Mouse (Mus musculus) hindbrain, postnatal 0 days (tissue): ENCODE data around the gene Hist1h2aa. TPM values are rescaled to one million over a fixed set of nuclear protein-coding genes. Genes with fewer than 3 reads are reported as not detected.

ENCODE experiments used
- ATAC-seq: fragments of 200-750 bp; cut with Nextera tagmentation; 2 replicates; pipeline ENCODE4 v1.8.0; 2017; ENCODE audit warnings: mild to moderate bottlenecking, moderate TSS enrichment, moderate library complexity
- DNase-seq: peaks from one replicate; pipeline ENCODE4 v3.0.0-alpha.2; 2015; ENCODE audit warnings: low spot score
- H3K27ac ChIP-seq: fragments of 300-500 bp; sonication (generic); 2 replicates; pipeline ENCODE4 v1.5.1; 2014; ENCODE audit warnings: mild to moderate bottlenecking
- H3K27me3 ChIP-seq: fragments of 300-500 bp; sonication (generic); 2 replicates; pipeline ENCODE4 v1.6.1; 2014; ENCODE audit warnings: low read length, mixed read lengths; ENCODE audit not compliant: insufficient read depth
- H3K36me3 ChIP-seq: fragments of 300-500 bp; sonication (generic); 2 replicates; pipeline ENCODE4 v1.6.1; 2014; ENCODE audit warnings: low read length, mixed read lengths; ENCODE audit not compliant: insufficient read depth
- H3K4me1 ChIP-seq: fragments of 300-500 bp; sonication (generic); 2 replicates; pipeline ENCODE4 v1.6.1; 2014; ENCODE audit warnings: antibody characterized with exemption, low read length, mixed read lengths; ENCODE audit not compliant: insufficient read depth
- H3K4me2 ChIP-seq: fragments of 300-500 bp; sonication (generic); 2 replicates; pipeline ENCODE4 v1.6.1; 2014; ENCODE audit warnings: low read depth, mild to moderate bottlenecking, low read length, moderate library complexity, mixed read lengths
- H3K4me3 ChIP-seq: fragments of 300-500 bp; sonication (generic); 2 replicates; pipeline ENCODE4 v1.5.1; 2014; ENCODE audit warnings: low read length
- H3K9ac ChIP-seq: fragments of 300-500 bp; sonication (generic); replicated peaks from 2 replicates; pipeline ENCODE4 v1.6.1; 2014; ENCODE audit warnings: mild to moderate bottlenecking, low read length, moderate library complexity, mixed read lengths
- H3K9me3 ChIP-seq: fragments of 300-500 bp; sonication (generic); 2 replicates; pipeline ENCODE4 v1.6.1; 2016; ENCODE audit warnings: low read length, mixed read lengths
- CTCF ChIP-seq: IDR thresholded peaks from 2 replicates; pipeline ENCODE4 v1.5.1; 2016; ENCODE audit warnings: antibody characterized with exemption, control low read depth, low read depth
- WGBS: fragments of 180-500 bp; shearing (Covaris S2); extraction: QIAGEN DNeasy Blood & Tissue Kit; methylation state at CpG from one replicate; pipeline ENCODE4 v1.1.7; 2014; 5-methylcytosine and 5-hydroxymethylcytosine counted together
- polyA plus RNA-seq: library from polyadenylated mRNA; unstranded; fragments of >200 nt; fragmentation: Nextera tagmentation; extraction: Ambion mirVana; gene quantifications from 2 replicates; pipeline ENCODE4 v1.2.1, GENCODE M21; 2015
- total RNA-seq: library from RNA; depleted of rRNA; stranded (reverse); fragments of >200 nt; gene quantifications from 2 replicates; pipeline ENCODE4 v1.2.3, GENCODE M21; 2014

The Hist1h2aa gene
- total and polyA plus RNA-seq, 2 experiments from 2014 or later, result not detected

DNA sequence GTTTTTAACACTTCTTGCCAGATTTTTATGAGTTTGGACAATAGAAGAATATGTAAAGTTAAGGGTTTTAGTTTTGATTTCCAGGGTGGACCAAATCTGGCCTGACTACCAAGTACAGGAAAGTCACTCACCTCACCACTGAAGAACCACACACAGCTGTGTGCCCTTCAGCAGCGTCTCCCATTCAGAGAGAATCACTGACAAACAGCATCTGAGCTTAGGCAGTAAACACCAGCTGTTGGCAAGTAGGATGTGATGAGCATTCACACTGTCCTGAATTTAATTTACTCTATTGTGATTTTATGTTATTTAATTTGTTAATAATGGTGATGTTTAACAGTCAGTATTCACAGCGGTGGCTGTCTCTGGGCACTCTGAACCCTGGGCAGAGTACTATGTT is 8.5 kb upstream of the Hist1h2aa start:
- TF ChIP-seq CTCF, result no peak
- Histone ChIP-seq H3K4me3 (no peak overlapping the region), H3K9me3 (no peaks in the 10 kb centered on the region), H3K4me1 (no peaks in the 10 kb centered on the region), H3K27ac (no peak overlapping the region), H3K9ac (no peak overlapping the region), H3K27me3 (no peaks in the 10 kb centered on the region), H3K36me3 (no peaks in the 10 kb centered on the region), H3K4me2 (no peak overlapping the region)
- ATAC-seq (no peak), DNase-seq (no peak)
- 72% methylated on average over 2 of the region's 2 CpGs for WGBS

DNA sequence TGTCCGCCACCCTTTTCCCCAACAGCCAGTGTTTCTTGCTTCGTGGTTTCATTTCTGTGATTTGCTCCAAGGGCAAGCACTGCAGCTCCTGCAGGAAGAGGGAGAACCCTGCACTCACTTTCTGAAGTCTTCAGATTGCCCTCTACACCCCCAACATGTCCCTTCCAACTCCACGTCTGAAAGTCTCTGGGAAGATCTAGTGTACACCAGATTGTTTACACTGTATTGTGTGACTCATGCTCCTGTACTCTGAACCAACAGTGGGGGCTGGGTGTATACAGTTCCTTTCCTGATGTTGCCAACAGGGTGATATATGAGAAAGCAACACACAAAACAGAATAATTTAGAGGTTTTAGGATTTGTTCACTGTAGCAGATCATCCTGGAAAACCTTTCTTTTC is 5.6 kb upstream of the Hist1h2aa start:
- Histone ChIP-seq H3K4me2 (no peak overlapping the region), H3K9ac (no peak overlapping the region), H3K27ac (no peak overlapping the region), H3K4me3 (no peak overlapping the region), H3K9me3 (no peaks in the 10 kb centered on the region), H3K36me3 (no peaks in the 10 kb centered on the region), H3K27me3 (no peaks in the 10 kb centered on the region), H3K4me1 (no peaks in the 10 kb centered on the region)
- TF ChIP-seq CTCF, result no peak
- DNase-seq (no peak), ATAC-seq (no peak)
- 81% methylated on average over 3 of the region's 3 CpGs for WGBS

DNA sequence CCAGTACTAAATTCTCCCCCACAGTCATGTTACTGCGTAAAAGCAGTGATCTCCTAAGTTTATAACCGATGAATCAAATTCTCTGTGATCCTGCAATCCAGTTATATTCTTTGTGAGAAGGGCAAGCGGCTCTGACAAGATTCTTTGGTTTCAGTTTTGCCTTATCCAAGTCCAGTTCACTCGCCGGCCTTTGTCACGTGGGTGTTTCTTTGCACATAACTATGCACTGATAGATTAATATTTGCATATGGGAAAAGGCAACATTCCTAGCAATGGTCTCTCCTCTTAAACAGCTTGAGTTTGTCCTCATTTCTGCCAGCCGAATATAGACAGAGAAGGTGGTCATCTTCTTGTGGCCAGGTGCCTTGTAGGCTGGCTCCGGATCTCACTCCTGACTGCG is 3.8 kb upstream of the Hist1h2aa start:
- no peaks in the 10 kb centered on the region for H3K4me1 ChIP-seq
- H3K9me3 ChIP-seq, result no peaks in the 10 kb centered on the region
- H3K36me3 ChIP-seq, result no peaks in the 10 kb centered on the region
- ATAC-seq (no peak), DNase-seq (no peak)
- H3K27ac ChIP-seq, result no peak overlapping the region
- no peak for TF ChIP-seq CTCF
- H3K9ac ChIP-seq, result no peak overlapping the region
- no peak overlapping the region for H3K4me3 ChIP-seq
- no peaks in the 10 kb centered on the region for H3K27me3 ChIP-seq
- 93% methylated on average over 9 of the region's 9 CpGs for WGBS
- no peak overlapping the region for H3K4me2 ChIP-seq

DNA sequence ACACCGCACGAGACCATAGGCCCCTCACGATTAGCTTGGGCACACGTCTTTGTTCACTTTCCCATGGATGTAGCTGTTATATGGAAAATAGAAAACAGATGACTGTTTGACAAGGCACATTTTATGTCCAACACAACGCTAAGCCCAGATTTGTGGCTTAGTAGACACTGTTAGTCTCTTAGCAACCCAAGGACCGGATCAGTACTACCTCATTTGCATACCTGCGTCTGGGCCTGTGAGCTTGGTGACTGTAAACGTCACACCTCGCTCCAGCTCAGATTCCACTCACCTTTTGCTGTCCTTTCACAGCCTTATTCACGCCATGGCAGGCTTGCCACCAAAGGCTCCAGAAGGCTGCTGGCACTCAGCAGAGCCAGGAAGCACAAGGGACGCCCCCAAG is 3.4 kb upstream of the Hist1h2aa start:
- H3K27me3 ChIP-seq, result no peaks in the 10 kb centered on the region
- H3K4me2 ChIP-seq, result no peak overlapping the region
- no peak overlapping the region for H3K27ac ChIP-seq
- H3K4me3 ChIP-seq, result no peak overlapping the region
- no peaks in the 10 kb centered on the region for H3K36me3 ChIP-seq
- TF ChIP-seq CTCF, result no peak
- H3K9ac ChIP-seq, result no peak overlapping the region
- 74% methylated on average over 11 of the region's 11 CpGs for WGBS
- no peak for DNase-seq
- ATAC-seq, result no peak
- no peaks in the 10 kb centered on the region for H3K9me3 ChIP-seq
- no peaks in the 10 kb centered on the region for H3K4me1 ChIP-seq

DNA sequence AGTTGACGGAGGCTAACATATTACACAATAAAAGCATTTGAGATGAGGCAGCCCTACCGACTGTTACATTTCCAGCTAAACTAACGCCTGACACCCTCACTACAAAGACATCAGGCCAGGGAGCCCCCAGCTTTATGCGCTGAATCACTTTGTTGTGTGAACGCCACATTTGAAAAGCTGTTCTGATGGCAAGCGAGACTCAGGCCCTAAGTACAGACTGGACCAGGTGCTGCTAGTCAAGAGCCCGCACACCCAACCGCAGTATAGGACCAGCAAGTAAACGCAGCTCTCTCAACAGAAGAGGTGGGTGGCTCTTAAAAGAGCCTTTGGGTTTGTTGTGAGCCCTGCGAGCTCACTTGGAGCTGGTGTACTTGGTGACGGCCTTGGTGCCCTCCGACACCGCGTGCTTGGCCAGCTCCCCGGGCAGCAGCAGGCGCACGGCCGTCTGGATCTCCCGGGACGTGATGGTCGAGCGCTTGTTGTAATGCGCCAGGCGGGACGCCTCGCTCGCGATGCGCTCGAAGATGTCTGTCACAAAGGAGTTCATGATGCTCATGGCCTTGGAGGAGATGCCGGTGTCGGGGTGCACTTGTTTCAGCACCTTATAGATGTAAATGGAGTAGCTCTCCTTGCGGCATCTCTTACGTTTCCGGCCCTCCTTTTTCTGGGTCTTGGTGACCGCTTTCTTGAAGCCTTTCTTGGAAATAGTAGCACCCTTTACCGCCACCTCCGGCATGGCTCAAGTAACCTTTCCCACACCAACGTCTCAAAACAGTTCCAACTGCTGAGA is 646 bp upstream of the Hist1h2aa start, which contains the start of gene Hist1h2ba:
Gene Hist1h2ba (minus strand): TSS at position 736 of the 790 bp plus-strand sequence.
- no peak for TF ChIP-seq CTCF
- 94% methylated on average over 32 of the region's 39 CpGs for WGBS

DNA sequence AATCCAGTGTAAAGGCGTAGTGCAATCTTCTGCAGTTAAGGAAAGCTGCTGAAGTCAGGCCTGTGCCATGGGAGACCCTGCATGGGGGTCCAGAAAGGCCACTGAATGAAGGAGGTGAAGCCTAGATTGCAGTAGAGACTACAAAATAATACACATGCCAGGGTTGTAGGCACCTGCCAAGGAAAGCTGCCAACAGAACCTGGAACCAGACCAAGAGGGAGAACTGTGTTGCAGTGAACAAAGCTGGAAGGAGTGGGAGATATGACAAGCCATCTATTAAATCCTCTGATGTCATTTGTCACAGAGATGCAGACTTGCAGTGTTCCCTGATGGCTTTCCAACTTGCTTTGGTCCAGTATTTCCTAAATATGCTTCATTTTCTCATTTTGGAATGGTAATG is 4.4 kb downstream of the Hist1h2aa start:
- Histone ChIP-seq H3K4me3 (no peak overlapping the region), H3K4me2 (no peak overlapping the region), H3K4me1 (no peaks in the 10 kb centered on the region), H3K27me3 (no peaks in the 10 kb centered on the region), H3K27ac (no peak overlapping the region), H3K9me3 (no peaks in the 10 kb centered on the region), H3K36me3 (no peaks in the 10 kb centered on the region), H3K9ac (no peak overlapping the region)
- DNase-seq, result peak; percentile 54
- TF ChIP-seq CTCF, result no peak
- no peak for ATAC-seq
- WGBS, result 84% methylated on average over 1 of the region's 1 CpGs

More for the DNA sequence above, 646 bp upstream of the Hist1h2aa start, which contains the start of gene Hist1h2ba:
- Histone ChIP-seq H3K4me3 (no peak within 1 kb of the TSS), H3K9me3 (no peaks in the 10 kb centered on the region), H3K27me3 (no peaks in the 10 kb centered on the region), H3K36me3 (no peaks in the 10 kb centered on the region), H3K27ac (no peak within 1 kb of the TSS), H3K4me1 (no peaks in the 10 kb centered on the region), H3K9ac (no peak within 1 kb of the TSS), H3K4me2 (no peak within 1 kb of the TSS)
- DNase-seq, result no peak
- no peak for ATAC-seq

DNA sequence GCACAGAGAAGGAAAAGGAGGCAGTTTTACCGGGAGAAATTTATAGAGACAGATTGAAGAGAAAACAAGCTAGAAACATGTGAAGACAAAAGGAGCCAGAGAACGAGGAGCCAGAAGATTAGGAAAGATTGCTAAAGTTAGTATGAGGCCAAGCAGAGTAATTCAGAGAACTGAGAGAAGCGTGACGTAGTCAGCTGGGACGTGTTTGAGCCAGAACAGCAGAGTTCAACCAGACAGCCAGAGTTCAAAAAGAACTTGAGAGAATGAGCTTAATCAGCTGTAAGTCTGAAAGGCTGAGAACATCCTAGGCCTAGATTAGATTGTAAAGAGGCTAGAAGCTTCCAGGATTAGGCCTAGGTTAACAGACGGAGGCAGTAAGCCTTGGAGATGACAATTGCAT is 6.0 kb downstream of the Hist1h2aa start:
- Histone ChIP-seq H3K9me3 (no peaks in the 10 kb centered on the region), H3K4me2 (no peak overlapping the region), H3K4me1 (no peaks in the 10 kb centered on the region), H3K36me3 (no peaks in the 10 kb centered on the region), H3K4me3 (no peak overlapping the region), H3K27ac (no peak overlapping the region), H3K9ac (no peak overlapping the region), H3K27me3 (no peaks in the 10 kb centered on the region)
- 58% methylated on average over 6 of the region's 6 CpGs for WGBS
- DNase-seq (no peak), ATAC-seq (no peak)
- TF ChIP-seq CTCF, result no peak
